Mouse (Mus musculus): ENCODE measurements around the gene Fam170b. TPM values are rescaled to one million over a fixed set of nuclear protein-coding genes. Genes with fewer than 3 reads are reported as not detected.

Gene Fam170b
- polyA plus RNA-seq (2016; fragmentation: Nextera tagmentation; extraction: Ambion mirVana): not detected in 2 replicates

- no peak within 1 kb of the TSS for H3K9ac ChIP-seq
Measured at GRCm38 (mm10) chr14:32833847-32834246, at the start of gene Fam170b. Gene Fam170b, plus strand, starts transcription at chr14:32833962.

GRCm38 (mm10) chr14:32784130-32784747 lies 49.5 kb upstream of the Fam170b start:
- Histone ChIP-seq H3K36me3 (no peaks in the 10 kb centered on the region), H3K4me1 (no peaks in the 10 kb centered on the region), H3K4me2 (replicated peaks) (no peak overlapping the region), H3K4me3 (no peak overlapping the region), H3K9me3 (replicated peaks) (no peaks in the 10 kb centered on the region), H3K9ac (no peak overlapping the region), H3K27me3 (no peaks in the 10 kb centered on the region), H3K27ac (no peak overlapping the region)
- ATAC-seq (ENCODE audit: low FRiP score): no peak
- WGBS: 81% methylated on average over 12 of the region's 12 CpGs

More at GRCm38 (mm10) chr14:32833847-32834246, at the start of gene Fam170b:
- no peak within 1 kb of the TSS for H3K27ac ChIP-seq
- 75% methylated on average over 8 of the region's 8 CpGs for WGBS
- H3K4me3 ChIP-seq: no peak within 1 kb of the TSS
- H3K27me3 ChIP-seq: no peaks in the 10 kb centered on the region
- H3K36me3 ChIP-seq: no peaks in the 10 kb centered on the region
- H3K9me3 ChIP-seq (replicated peaks): 0 out of 2 replicates have a peak, but pooled peaks cover 3% of the 10 kb centered on the region
- ATAC-seq (ENCODE audit: low FRiP score): no peak
- H3K4me2 ChIP-seq (replicated peaks): no peak within 1 kb of the TSS
- no peaks in the 10 kb centered on the region for H3K4me1 ChIP-seq

- H3K4me2 ChIP-seq (replicated peaks): no peak overlapping the region
- no peak overlapping the region for H3K9ac ChIP-seq
- no peaks in the 10 kb centered on the region for H3K27me3 ChIP-seq
- no peak overlapping the region for H3K27ac ChIP-seq
- no peak for ATAC-seq (ENCODE audit: low FRiP score)
- H3K4me3 ChIP-seq: no peak overlapping the region
- no peaks in the 10 kb centered on the region for H3K4me1 ChIP-seq
- no peaks in the 10 kb centered on the region for H3K36me3 ChIP-seq
- WGBS: 80% methylated on average over 4 of the region's 4 CpGs
- H3K9me3 ChIP-seq (replicated peaks): no peaks in the 10 kb centered on the region
Measured at GRCm38 (mm10) chr14:32784748-32785134, 49.0 kb upstream of the Fam170b start.

GRCm38 (mm10) chr14:32785556-32786130 lies 48.1 kb upstream of the Fam170b start, which contains the start of gene Tmem273:
Gene Tmem273, plus strand, starts transcription at chr14:32785963.
- H3K9me3 ChIP-seq (replicated peaks): no peaks in the 10 kb centered on the region
- 71% methylated on average over 3 of the region's 3 CpGs for WGBS
- no peak within 1 kb of the TSS for H3K4me3 ChIP-seq
- ATAC-seq (ENCODE audit: low FRiP score): no peak
- no peak within 1 kb of the TSS for H3K27ac ChIP-seq
- H3K9ac ChIP-seq: no peak within 1 kb of the TSS
- no peaks in the 10 kb centered on the region for H3K27me3 ChIP-seq
- H3K4me1 ChIP-seq: no peaks in the 10 kb centered on the region
- H3K4me2 ChIP-seq (replicated peaks): no peak within 1 kb of the TSS
- H3K36me3 ChIP-seq: no peaks in the 10 kb centered on the region

- 53% methylated on average over 5 of the region's 5 CpGs for WGBS
- Histone ChIP-seq H3K9ac (no peak overlapping the region), H3K4me1 (no peaks in the 10 kb centered on the region), H3K9me3 (replicated peaks) (no peaks in the 10 kb centered on the region), H3K36me3 (no peaks in the 10 kb centered on the region), H3K4me3 (no peak overlapping the region), H3K27ac (no peak overlapping the region), H3K4me2 (replicated peaks) (no peak overlapping the region), H3K27me3 (no peaks in the 10 kb centered on the region)
- ATAC-seq (ENCODE audit: low FRiP score): no peak
Measured at GRCm38 (mm10) chr14:32787691-32788090, 46.1 kb upstream of the Fam170b start.

GRCm38 (mm10) chr14:32796375-32796774 lies 37.4 kb upstream of the Fam170b start:
- peak; percentile 48; the same call in 1 of the 2 replicates for ATAC-seq (ENCODE audit: low FRiP score)
- peaks cover 12% of the 10 kb centered on the region for H3K4me1 ChIP-seq
- WGBS: 47% methylated on average over 8 of the region's 8 CpGs
- H3K36me3 ChIP-seq: no peaks in the 10 kb centered on the region
- no peak overlapping the region for H3K4me3 ChIP-seq
- H3K27me3 ChIP-seq: no peaks in the 10 kb centered on the region
- no peak overlapping the region for H3K27ac ChIP-seq
- H3K4me2 ChIP-seq (replicated peaks): no peak overlapping the region
- no peak overlapping the region for H3K9ac ChIP-seq
- no peaks in the 10 kb centered on the region for H3K9me3 ChIP-seq (replicated peaks)

- Histone ChIP-seq H3K9me3 (replicated peaks) (no peaks in the 10 kb centered on the region), H3K4me1 (peaks cover 12% of the 10 kb centered on the region), H3K9ac (no peak overlapping the region), H3K27ac (no peak overlapping the region), H3K27me3 (no peaks in the 10 kb centered on the region), H3K4me3 (no peak overlapping the region), H3K36me3 (no peaks in the 10 kb centered on the region), H3K4me2 (replicated peaks) (no peak overlapping the region)
- no peak for ATAC-seq (ENCODE audit: low FRiP score)
- WGBS: 92% methylated on average over 2 of the region's 2 CpGs
Measured at GRCm38 (mm10) chr14:32797803-32798202, 36.0 kb upstream of the Fam170b start.

GRCm38 (mm10) chr14:32798355-32798754 lies 35.4 kb upstream of the Fam170b start:
- WGBS: 85% methylated on average over 4 of the region's 4 CpGs
- no peak for ATAC-seq (ENCODE audit: low FRiP score)
- peaks cover 12% of the 10 kb centered on the region for H3K4me1 ChIP-seq
- H3K4me3 ChIP-seq: no peak overlapping the region
- no peak overlapping the region for H3K4me2 ChIP-seq (replicated peaks)
- H3K36me3 ChIP-seq: no peaks in the 10 kb centered on the region
- no peak overlapping the region for H3K9ac ChIP-seq
- no peaks in the 10 kb centered on the region for H3K27me3 ChIP-seq
- no peak overlapping the region for H3K27ac ChIP-seq
- H3K9me3 ChIP-seq (replicated peaks): no peaks in the 10 kb centered on the region

- no peaks in the 10 kb centered on the region for H3K36me3 ChIP-seq
- no peak overlapping the region for H3K4me3 ChIP-seq
- no peak overlapping the region for H3K9ac ChIP-seq
- H3K4me2 ChIP-seq (replicated peaks): no peak overlapping the region
- ATAC-seq (ENCODE audit: low FRiP score): no peak
- H3K27ac ChIP-seq: no peak overlapping the region
- WGBS: 93% methylated on average over 7 of the region's 7 CpGs
- H3K4me1 ChIP-seq: peaks cover 12% of the 10 kb centered on the region
- no peaks in the 10 kb centered on the region for H3K27me3 ChIP-seq
- H3K9me3 ChIP-seq (replicated peaks): no peaks in the 10 kb centered on the region
Measured at GRCm38 (mm10) chr14:32800048-32800447, 33.7 kb upstream of the Fam170b start.

GRCm38 (mm10) chr14:32801016-32801661 lies 32.6 kb upstream of the Fam170b start:
- Histone ChIP-seq H3K4me1 (peaks cover 8% of the 10 kb centered on the region), H3K36me3 (no peaks in the 10 kb centered on the region), H3K27me3 (no peaks in the 10 kb centered on the region), H3K9me3 (replicated peaks) (no peaks in the 10 kb centered on the region), H3K27ac (no peak overlapping the region), H3K9ac (no peak overlapping the region), H3K4me2 (replicated peaks) (no peak overlapping the region), H3K4me3 (no peak overlapping the region)
- WGBS: 60% methylated on average over 11 of the region's 11 CpGs
- ATAC-seq (ENCODE audit: low FRiP score): 0 out of 2 replicates have a peak, but pooled peaks have one; percentile 40

- H3K27ac ChIP-seq: no peak overlapping the region
- H3K4me2 ChIP-seq (replicated peaks): no peak overlapping the region
- no peaks in the 10 kb centered on the region for H3K36me3 ChIP-seq
- no peak overlapping the region for H3K9ac ChIP-seq
- peaks cover 3% of the 10 kb centered on the region for H3K4me1 ChIP-seq
- no peak overlapping the region for H3K4me3 ChIP-seq
- no peaks in the 10 kb centered on the region for H3K27me3 ChIP-seq
- H3K9me3 ChIP-seq (replicated peaks): no peaks in the 10 kb centered on the region
- ATAC-seq (ENCODE audit: low FRiP score): 0 out of 2 replicates have a peak, but pooled peaks have one; percentile 8
Measured at GRCm38 (mm10) chr14:32801662-32802024, 32.1 kb upstream of the Fam170b start.

- no peak for ATAC-seq (ENCODE audit: low FRiP score)
- no peaks in the 10 kb centered on the region for H3K36me3 ChIP-seq
Measured at GRCm38 (mm10) chr14:32810111-32810510, 23.7 kb upstream of the Fam170b start.

More at GRCm38 (mm10) chr14:32810111-32810510, 23.7 kb upstream of the Fam170b start:
- H3K27ac ChIP-seq: no peak overlapping the region
- H3K4me3 ChIP-seq: no peak overlapping the region
- H3K4me2 ChIP-seq (replicated peaks): no peak overlapping the region
- H3K4me1 ChIP-seq: no peaks in the 10 kb centered on the region
- H3K9ac ChIP-seq: no peak overlapping the region
- H3K27me3 ChIP-seq: no peaks in the 10 kb centered on the region
- no peaks in the 10 kb centered on the region for H3K9me3 ChIP-seq (replicated peaks)

Data from hindbrain, embryonic 12.5 days (tissue).